Mouse (Mus musculus) midbrain, postnatal 0 days (tissue): ENCODE measurements at regions not wholly inside any gene's neighbourhood (a gene's known extent, or its start where the extent isn't known, plus 50 kb on each side); places are given as distances from the start of the nearest gene placed in this dataset.

Experiments used
- ATAC-seq: fragments of 200-750 bp; cut with Nextera tagmentation; 2 replicates; pipeline ENCODE4 v1.8.0; 2017; ENCODE audit warnings: moderate number of reproducible peaks, mild to moderate bottlenecking, moderate TSS enrichment, moderate library complexity; ENCODE audit not compliant: low FRiP score
- DNase-seq: peaks from one replicate; pipeline ENCODE4 v3.0.0-alpha.2; 2015; ENCODE audit warnings: low spot score
- H3K27ac ChIP-seq: fragments of 300-500 bp; sonication (generic); 2 replicates; pipeline ENCODE4 v1.5.1; 2014; ENCODE audit warnings: low read depth, mild to moderate bottlenecking, low read length, mixed read lengths
- H3K27me3 ChIP-seq: fragments of 300-500 bp; sonication (generic); 2 replicates; pipeline ENCODE4 v1.6.1; 2014; ENCODE audit warnings: low read length, control low read depth, mixed read lengths; ENCODE audit not compliant: insufficient read depth
- H3K36me3 ChIP-seq: fragments of 300-500 bp; sonication (generic); 2 replicates; pipeline ENCODE4 v1.6.1; 2014; ENCODE audit warnings: low read length, control low read depth, mixed read lengths; ENCODE audit not compliant: insufficient read depth
- H3K4me1 ChIP-seq: fragments of 300-500 bp; sonication (generic); 2 replicates; pipeline ENCODE4 v1.6.1; 2014; ENCODE audit warnings: mild to moderate bottlenecking, control low read depth, antibody characterized with exemption, low read length, mixed read lengths; ENCODE audit not compliant: insufficient read depth
- H3K4me2 ChIP-seq: fragments of 300-500 bp; sonication (generic); 2 replicates; pipeline ENCODE4 v1.6.1; 2014; ENCODE audit warnings: low read depth, mild to moderate bottlenecking, low read length, mixed read lengths; ENCODE audit not compliant: poor library complexity, severe bottlenecking
- H3K4me3 ChIP-seq: fragments of 300-500 bp; sonication (generic); 2 replicates; pipeline ENCODE4 v1.5.1; 2014; ENCODE audit warnings: low read depth, mild to moderate bottlenecking, low read length, moderate library complexity
- H3K9ac ChIP-seq: fragments of 300-500 bp; sonication (generic); replicated peaks from 2 replicates; pipeline ENCODE4 v1.6.1; 2014; ENCODE audit warnings: mild to moderate bottlenecking, low read length, moderate library complexity, mixed read lengths; ENCODE audit not compliant: poor library complexity, severe bottlenecking
- H3K9me3 ChIP-seq: fragments of 300-500 bp; sonication (generic); 2 replicates; pipeline ENCODE4 v1.6.1; 2016; ENCODE audit warnings: low read length, control low read depth
- CTCF ChIP-seq: IDR thresholded peaks from 2 replicates; pipeline ENCODE4 v1.5.1; 2016; ENCODE audit warnings: antibody characterized with exemption, mild to moderate bottlenecking
- WGBS: fragments of 180-500 bp; shearing (Covaris S2); extraction: QIAGEN DNeasy Blood & Tissue Kit; methylation state at CpG from one replicate; pipeline ENCODE4 v1.1.7; 2014; 5-methylcytosine and 5-hydroxymethylcytosine counted together

DNA sequence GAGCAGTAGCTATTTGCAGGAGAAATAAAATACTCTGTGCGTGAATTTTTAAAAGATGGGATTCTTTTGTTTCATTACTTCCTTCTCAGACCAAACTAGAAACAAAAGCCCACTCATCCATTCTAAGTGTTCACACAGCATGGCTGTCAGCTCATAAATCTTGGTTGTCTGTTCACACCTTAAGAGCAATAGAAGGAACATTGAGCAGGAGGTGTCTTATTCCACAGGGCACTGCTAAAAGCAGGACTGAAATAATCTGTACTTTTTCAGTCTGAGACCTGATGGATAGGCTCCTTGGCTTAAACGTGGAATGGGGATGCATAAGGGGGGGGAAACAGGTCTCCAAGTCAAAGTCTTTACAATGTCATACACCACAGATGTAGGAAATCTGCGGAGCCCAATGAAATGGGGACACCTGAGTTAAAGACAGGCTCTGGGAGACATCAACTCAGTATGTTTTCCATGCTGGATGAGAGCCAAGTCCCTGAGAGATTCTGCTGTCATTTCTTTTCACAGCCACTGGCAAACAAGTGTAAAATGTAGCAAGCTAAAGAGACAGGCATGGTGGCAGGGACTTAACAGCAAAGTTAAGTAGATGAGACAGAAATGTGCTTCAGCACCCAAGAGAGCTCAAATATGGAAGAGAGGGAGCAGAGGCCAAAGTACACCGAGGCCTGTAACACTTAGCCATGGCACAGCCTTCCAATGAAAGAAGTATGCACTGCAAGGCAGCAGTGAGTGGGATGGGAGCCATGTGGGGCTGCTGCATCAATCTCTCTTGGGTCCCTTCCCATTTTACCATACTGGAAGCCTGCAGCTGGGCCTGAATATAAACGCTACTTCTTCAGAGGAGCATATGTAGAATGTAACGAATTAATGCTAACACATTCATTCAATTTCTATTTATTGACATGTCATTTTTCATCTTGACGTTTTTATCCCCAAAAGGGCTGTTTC is 2492.0 kb upstream of the Gm7489 start:
- peak; percentile 27 for DNase-seq
- Histone ChIP-seq H3K4me3 (no peak overlapping the region), H3K27me3 (no peaks in the 10 kb centered on the region), H3K27ac (no peak overlapping the region), H3K9me3 (no peaks in the 10 kb centered on the region), H3K4me2 (no peak overlapping the region), H3K4me1 (no peaks in the 10 kb centered on the region), H3K9ac (no peak overlapping the region), H3K36me3 (no peaks in the 10 kb centered on the region)
- ATAC-seq = no peak
- WGBS = 78% methylated on average over 7 of the region's 7 CpGs
- no peak for TF ChIP-seq CTCF

DNA sequence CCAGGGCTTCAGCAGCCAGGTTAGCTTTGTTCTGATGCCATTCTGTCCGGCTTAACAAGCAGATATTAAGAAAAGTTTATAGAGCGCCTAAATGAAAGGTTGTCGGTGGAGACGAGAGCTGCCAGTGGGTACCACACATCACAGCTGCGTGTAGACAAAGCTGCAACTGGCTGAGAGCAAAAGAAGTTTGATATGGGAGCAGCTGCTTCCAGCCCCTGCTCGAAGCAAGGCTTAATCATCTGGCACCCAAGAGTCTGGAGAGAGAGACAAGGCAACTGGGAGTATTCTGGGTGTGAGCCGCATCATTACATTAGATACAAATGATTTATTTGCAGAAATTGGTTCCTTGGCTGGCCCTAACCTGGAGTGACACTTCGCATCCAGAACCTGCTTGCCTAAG is 2488.7 kb upstream of the Gm7489 start:
- no peak overlapping the region for H3K4me2 ChIP-seq
- H3K27ac ChIP-seq = no peak overlapping the region
- no peaks in the 10 kb centered on the region for H3K4me1 ChIP-seq
- no peak overlapping the region for H3K4me3 ChIP-seq
- TF ChIP-seq CTCF = no peak
- no peak for ATAC-seq
- no peaks in the 10 kb centered on the region for H3K27me3 ChIP-seq
- WGBS = 49% methylated on average over 8 of the region's 8 CpGs
- H3K9ac ChIP-seq = no peak overlapping the region
- DNase-seq = no peak
- no peaks in the 10 kb centered on the region for H3K9me3 ChIP-seq
- H3K36me3 ChIP-seq = no peaks in the 10 kb centered on the region

DNA sequence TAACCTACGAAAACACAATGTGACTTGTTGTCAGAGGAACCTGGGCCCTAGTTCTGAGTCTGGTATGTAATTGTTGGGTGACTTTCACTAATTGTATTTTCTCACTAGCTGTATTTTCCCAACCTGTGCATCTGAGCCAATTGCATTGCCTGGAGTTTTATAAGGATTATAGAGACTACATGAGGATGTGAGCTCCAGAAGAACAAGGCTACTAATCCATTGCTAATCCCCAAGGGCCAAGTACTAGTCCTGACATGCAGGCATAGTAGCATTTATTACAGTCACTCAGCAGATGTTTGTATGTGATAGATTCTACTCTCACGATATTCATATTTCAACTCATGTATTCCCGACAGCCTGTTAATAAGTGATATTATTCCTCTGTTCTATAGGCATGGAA is 2481.1 kb upstream of the Gm7489 start:
- Histone ChIP-seq H3K4me1 (no peaks in the 10 kb centered on the region), H3K27ac (no peak overlapping the region), H3K9ac (no peak overlapping the region), H3K4me3 (no peak overlapping the region), H3K27me3 (no peaks in the 10 kb centered on the region), H3K9me3 (no peaks in the 10 kb centered on the region), H3K4me2 (no peak overlapping the region), H3K36me3 (no peaks in the 10 kb centered on the region)
- no peak for TF ChIP-seq CTCF
- ATAC-seq (no peak), DNase-seq (no peak)
- 79% methylated on average over 3 of the region's 3 CpGs for WGBS

DNA sequence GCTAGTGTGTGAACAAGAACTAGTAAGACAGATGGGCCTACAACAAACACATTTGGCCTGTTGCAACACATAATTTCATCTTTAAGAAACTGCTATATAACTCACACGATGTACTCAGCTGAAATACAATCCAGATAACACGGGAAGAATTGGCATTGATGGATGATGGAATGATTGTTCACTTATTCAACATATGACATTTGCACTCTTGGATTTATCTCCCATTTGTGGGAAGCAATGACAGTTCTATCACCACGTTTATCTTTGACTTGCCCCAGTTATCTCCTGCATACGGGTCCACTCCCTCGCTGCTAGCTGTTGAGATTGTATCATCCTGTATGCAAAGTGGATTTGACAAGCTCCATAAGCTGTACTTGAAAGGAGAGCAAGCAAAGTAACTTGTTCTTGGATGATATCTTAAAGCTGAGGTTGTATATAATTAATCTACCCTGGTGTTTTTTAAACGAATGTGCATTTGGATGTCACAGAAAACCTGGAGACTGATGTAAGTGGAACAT is 2474.9 kb upstream of the Gm7489 start:
- Histone ChIP-seq H3K4me1 (no peaks in the 10 kb centered on the region), H3K4me3 (no peak overlapping the region), H3K27ac (no peak overlapping the region), H3K36me3 (no peaks in the 10 kb centered on the region), H3K27me3 (no peaks in the 10 kb centered on the region), H3K9me3 (no peaks in the 10 kb centered on the region), H3K4me2 (no peak overlapping the region), H3K9ac (no peak overlapping the region)
- no peak for DNase-seq
- no peak for ATAC-seq
- no peak for TF ChIP-seq CTCF
- 88% methylated on average over 6 of the region's 6 CpGs for WGBS

DNA sequence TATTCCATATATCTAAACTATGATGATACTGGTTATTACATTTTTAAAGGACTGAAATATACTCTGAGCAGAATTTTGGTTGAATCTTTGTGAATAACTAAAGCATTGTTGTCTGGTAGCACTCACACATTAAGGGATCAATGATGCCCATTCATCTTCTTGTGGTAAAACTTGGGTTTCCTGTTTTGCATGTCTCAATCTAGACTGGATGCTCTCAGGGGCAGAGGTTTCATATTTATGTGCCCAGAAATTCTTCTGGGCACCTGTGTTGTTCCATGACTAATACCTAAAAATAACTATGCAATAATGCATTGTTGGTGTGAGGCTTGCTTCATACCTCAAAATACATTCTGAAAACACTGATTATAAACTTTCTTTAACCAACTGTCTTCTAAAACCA is 2472.7 kb upstream of the Gm7489 start:
- no peak for TF ChIP-seq CTCF
- H3K36me3 ChIP-seq = no peaks in the 10 kb centered on the region
- no peak overlapping the region for H3K4me2 ChIP-seq
- H3K27ac ChIP-seq = no peak overlapping the region
- DNase-seq (no peak), ATAC-seq (no peak)
- H3K4me1 ChIP-seq = no peaks in the 10 kb centered on the region
- H3K9me3 ChIP-seq = no peaks in the 10 kb centered on the region
- H3K27me3 ChIP-seq = no peaks in the 10 kb centered on the region
- no peak overlapping the region for H3K4me3 ChIP-seq
- no peak overlapping the region for H3K9ac ChIP-seq

DNA sequence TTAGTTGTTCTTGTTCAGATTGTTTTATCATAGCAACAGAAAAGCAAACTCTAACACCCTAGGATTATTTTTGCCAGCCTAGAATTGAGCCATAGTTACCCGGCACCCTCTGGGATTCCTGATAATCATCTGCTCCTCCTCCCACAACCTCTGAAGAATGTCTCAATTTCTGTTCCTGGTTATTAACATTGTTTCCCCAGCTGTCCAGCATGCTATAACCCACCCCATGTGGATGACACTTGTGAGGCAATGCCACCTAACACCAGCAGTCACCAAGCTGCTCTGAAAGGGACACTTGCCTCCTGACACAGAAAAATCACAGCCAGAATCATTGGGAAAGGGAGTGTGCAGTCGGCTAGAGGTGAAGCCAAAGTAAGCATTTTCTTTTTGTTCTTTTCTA is 2442.1 kb upstream of the Gm7489 start:
- WGBS = 81% methylated on average over 2 of the region's 2 CpGs
- Histone ChIP-seq H3K4me3 (no peak overlapping the region), H3K4me1 (no peaks in the 10 kb centered on the region), H3K9ac (no peak overlapping the region), H3K27me3 (no peaks in the 10 kb centered on the region), H3K4me2 (no peak overlapping the region), H3K36me3 (no peaks in the 10 kb centered on the region), H3K27ac (no peak overlapping the region), H3K9me3 (no peaks in the 10 kb centered on the region)
- ATAC-seq (no peak), DNase-seq (no peak)
- TF ChIP-seq CTCF = no peak
